Mouse (Mus musculus): ENCODE results near the gene Srsf3.
"Not testable (repeated sequence)": the region's sequence is repeated elsewhere in the genome, so short reads cannot be mapped to it uniquely, and the experiment has no call there.

Gene Srsf3

GRCm38 (mm10) chr17:29067416-29067815 lies 35.0 kb downstream of the Srsf3 start:
- not testable (repeated sequence) for DNase-seq

GRCm38 (mm10) chr17:29067847-29068246 lies 35.4 kb downstream of the Srsf3 start:
- DNase-seq: no peak

- no peak for DNase-seq
Measured at GRCm38 (mm10) chr17:29069063-29069462, 36.6 kb downstream of the Srsf3 start.

GRCm38 (mm10) chr17:29071820-29072219 lies 39.4 kb downstream of the Srsf3 start:
- no peak for DNase-seq

- DNase-seq: no peak
Measured at GRCm38 (mm10) chr17:29072701-29073307, 40.4 kb downstream of the Srsf3 start.

GRCm38 (mm10) chr17:29073313-29073712 lies 40.9 kb downstream of the Srsf3 start:
- no peak for DNase-seq

GRCm38 (mm10) chr17:29074085-29074484 lies 41.7 kb downstream of the Srsf3 start:
- no peak for DNase-seq

- DNase-seq: no peak
Measured at GRCm38 (mm10) chr17:29076235-29076634, 43.8 kb downstream of the Srsf3 start.

- no peak for DNase-seq
Measured at GRCm38 (mm10) chr17:29077786-29078509, 45.5 kb downstream of the Srsf3 start.

GRCm38 (mm10) chr17:29078519-29079383 lies 46.3 kb downstream of the Srsf3 start:
- no peak for DNase-seq

- DNase-seq: no peak
Measured at GRCm38 (mm10) chr17:29080758-29081617, 48.6 kb downstream of the Srsf3 start.

- DNase-seq: no peak
Measured at GRCm38 (mm10) chr17:29081618-29082381, 49.4 kb downstream of the Srsf3 start.

GRCm38 (mm10) chr17:29083586-29083985 lies 51.2 kb downstream of the Srsf3 start:
- no peak for DNase-seq

GRCm38 (mm10) chr17:29084656-29085055 lies 52.2 kb downstream of the Srsf3 start:
- DNase-seq: peak; percentile 1

- DNase-seq: peak; percentile 1
Measured at GRCm38 (mm10) chr17:29085266-29085665, 52.8 kb downstream of the Srsf3 start.

- DNase-seq: peak; percentile 1
Measured at GRCm38 (mm10) chr17:29086916-29087315, 54.5 kb downstream of the Srsf3 start.

GRCm38 (mm10) chr17:29090776-29091175 lies 58.3 kb downstream of the Srsf3 start, which contains the start of gene Cdkn1a:
Gene Cdkn1a (plus strand): TSS chr17:29090976.
- no peak for DNase-seq

GRCm38 (mm10) chr17:29091348-29091944 lies 59.0 kb downstream of the Srsf3 start:
- DNase-seq: no peak

- DNase-seq: no peak
Measured at GRCm38 (mm10) chr17:29092497-29092896, 60.1 kb downstream of the Srsf3 start.

Data from cerebellum, adult 9-11 months (tissue).